In the genomic region with DNA sequence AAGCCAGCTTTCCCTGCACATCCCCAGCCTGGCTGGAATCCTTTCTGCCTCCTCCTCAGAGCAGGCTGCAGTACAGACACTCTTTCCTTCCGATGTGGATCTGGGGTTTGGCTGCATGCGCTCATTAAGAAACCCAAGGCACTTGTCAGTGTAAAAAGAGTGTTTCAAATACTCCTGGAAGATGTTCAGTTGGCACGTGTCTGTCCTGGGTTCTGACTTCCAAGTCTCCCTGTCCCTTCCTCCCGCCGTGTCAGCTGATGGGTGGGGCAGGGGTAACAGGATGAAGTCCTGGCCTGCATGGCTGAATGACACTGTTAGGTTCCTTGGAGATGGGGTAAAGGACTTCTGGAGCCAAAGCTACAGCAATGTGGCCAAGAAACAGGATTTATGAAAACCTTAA, we compare ENCODE assay signal across 15 mouse cellular contexts. TPM values are rescaled to one million over a fixed set of nuclear protein-coding genes. Genes with fewer than 3 reads are reported as not detected.
A peak's percentile ranks its signal among the peaks of the same experiment; 100 is the strongest.
DNase-seq lines count a peak whose midpoint lies in the region; ATAC-seq lines count a peak whose summit lies in the region.
"Had no signal": no experiment of that assay in that cellular context is flagged by ENCODE, and none has a peak within 500 bp of the region (broad histone marks: within the 10 kb centered on the region; RNA-seq: fewer than 3 reads in every experiment).

No protein-coding gene starts in this region.

- H3K9me3 ChIP-seq in heart, embryonic 10.5 days: no peaks in the 10 kb centered on the region

- no peaks in the 10 kb centered on the region for H3K4me1 ChIP-seq in heart, embryonic 10.5 days

- H3K27ac ChIP-seq in heart, embryonic 10.5 days: no peak overlapping the region
- H3K27ac ChIP-seq: left cerebral cortex, adult 2 months had no signal

- no peaks in the 10 kb centered on the region for H3K27me3 ChIP-seq in heart, embryonic 10.5 days (ENCODE audit: insufficient read depth, poor library complexity, severe bottlenecking)

- 42% methylated on average over 5 of the region's 5 CpGs for WGBS in heart, embryonic 10.5 days

- no peak overlapping the region for H3K4me3 ChIP-seq in heart, embryonic 10.5 days
- H3K4me3 ChIP-seq: left cerebral cortex, adult 2 months had no signal

- no peaks in the 10 kb centered on the region for H3K36me3 ChIP-seq in heart, embryonic 10.5 days

- peak; percentile 97 for DNase-seq in heart, adult 11 months
- no peak for DNase-seq in heart, embryonic 10.5 days (ENCODE audit: low spot score)
- DNase-seq in urinary bladder, postnatal 14 days (ENCODE audit: low spot score): peak; percentile 53
- DNase-seq in urinary bladder, postnatal 10 days (ENCODE audit: low spot score): no peak
- peak; percentile 57 to 61 for DNase-seq in heart, postnatal 14 days
- DNase-seq in urinary bladder, postnatal 36 days (ENCODE audit: low spot score in 2 of 2): peak; percentile 14 to 52
- DNase-seq: cerebellum, adult 11-12 months; lung, embryonic 14.5 days; right cerebral cortex, adult 18-20 months; thymus, adult 2 months had no signal

- intact Hi-C loops in heart, postnatal 14 days (cut with DNase I): no loop called here

- no peak for ATAC-seq in inflammation-experienced regulatory T-cells, adult 6 months
- no peak for ATAC-seq in cerebellum, adult (ENCODE audit: insufficient number of reproducible peaks, low FRiP score, low TSS enrichment)
- ATAC-seq: intestine, embryonic 16.5 days had no signal

RNA-seq across cellular contexts. Expression of gene Pdgfra, which starts 30.4 kb away (rescaled TPM):
- polyA plus RNA-seq in heart, embryonic 10.5 days (2016; fragmentation: Nextera tagmentation; extraction: Ambion mirVana): 23.8 and 37.4 TPM in 2 replicates
- 10 to 100 TPM; 35.3 to 44.0 TPM for total RNA-seq in heart, postnatal 14 days (2021)
- not detected for polyA plus RNA-seq in inflammation-experienced regulatory T-cells, adult 6 months (2017; shearing (Covaris generic))

RNA-seq across cellular contexts. Expression of gene Gsx2, which starts 46.2 kb away (rescaled TPM):
- polyA plus RNA-seq in heart, embryonic 10.5 days (2016; fragmentation: Nextera tagmentation; extraction: Ambion mirVana): not detected in 2 replicates
- not detected for total RNA-seq in heart, postnatal 14 days (2021)
- not detected for polyA plus RNA-seq in inflammation-experienced regulatory T-cells, adult 6 months (2017; shearing (Covaris generic))
- polyA plus RNA-seq: heart, embryonic 14.5 days; intestine, embryonic 16.5 days; lung, embryonic 14.5 days; thymus, adult 2 months had no signal

Comparison
In these comparisons a context has a peak if more than half of its experiments do, and no peak if none do; other contexts are left out.
1. DNase-seq: peak in heart, adult 11 months (single experiment), urinary bladder, postnatal 14 days (single experiment), heart, postnatal 14 days (2 of 2) and urinary bladder, postnatal 36 days (2 of 2); none in heart, embryonic 10.5 days (single experiment) and urinary bladder, postnatal 10 days (single experiment).
2. RNA of gene Pdgfra, which starts 30.4 kb away (polyA plus RNA-seq): 23.8 to 37.4 TPM in heart, embryonic 10.5 days; not detected in inflammation-experienced regulatory T-cells, adult 6 months; every median in the first group is over 10 times any median in the second.